In genomic region chr2:130425112-130425511, GRCm38 (mm10) we compare ENCODE assay signal across 1 mouse cellular context.
TF ChIP-seq lines count a peak whose summit lies in the region.

No protein-coding gene starts in this region.

TF ChIP-seq in MEL, 35 proteins besides CTCF, POLR2A, EP300 and RAD21 (continued from another document):
- TF ChIP-seq MYC (IDR thresholded peaks at IDR 0.05; ENCODE audit: low read depth, low read length) (no peak), ZNF384 (IDR thresholded peaks at IDR 0.05; ENCODE audit: low read depth, low read length) (no peak)
